Mouse (Mus musculus) midbrain, embryonic 11.5 days (tissue): Measurements from ENCODE around the gene Dnaic1. TPM values are rescaled to one million over a fixed set of nuclear protein-coding genes. Genes with fewer than 3 reads are reported as not detected.

Experiments
- ATAC-seq: fragments of 200-750 bp; cut with Nextera tagmentation; 2 replicates; pipeline ENCODE4 v1.8.0; 2017; ENCODE audit warnings: moderate TSS enrichment, moderate library complexity; ENCODE audit not compliant: low FRiP score
- DNase-seq: peaks from one replicate; pipeline ENCODE4 v3.0.0; 2015; ENCODE audit warnings: low spot score; ENCODE audit errors: missing footprints
- H3K27ac ChIP-seq: fragments of 300-500 bp; sonication (generic); 2 replicates; pipeline ENCODE4 v1.5.1; 2014; ENCODE audit warnings: low read depth, low read length
- H3K27me3 ChIP-seq: fragments of 300-500 bp; sonication (generic); 2 replicates; pipeline ENCODE4 v1.6.1; 2014; ENCODE audit warnings: mild to moderate bottlenecking, low read length, moderate library complexity, mixed read lengths; ENCODE audit not compliant: control insufficient read depth, insufficient read depth
- H3K36me3 ChIP-seq: fragments of 300-500 bp; sonication (generic); 2 replicates; pipeline ENCODE4 v1.6.1; 2014; ENCODE audit warnings: mild to moderate bottlenecking, low read length, moderate library complexity, mixed read lengths; ENCODE audit not compliant: control insufficient read depth, insufficient read depth
- H3K4me1 ChIP-seq: fragments of 300-500 bp; sonication (generic); 2 replicates; pipeline ENCODE4 v1.6.1; 2014; ENCODE audit warnings: low read length; ENCODE audit not compliant: control insufficient read depth, insufficient read depth
- H3K4me2 ChIP-seq: fragments of 300-500 bp; sonication (generic); 2 replicates; pipeline ENCODE4 v1.6.1; 2014; ENCODE audit warnings: mild to moderate bottlenecking, moderate library complexity
- H3K4me3 ChIP-seq: fragments of 300-500 bp; sonication (generic); 2 replicates; pipeline ENCODE4 v1.5.1; 2014; ENCODE audit warnings: low read depth, low read length
- H3K9ac ChIP-seq: fragments of 300-500 bp; sonication (generic); 2 replicates; pipeline ENCODE4 v1.6.1; 2014; ENCODE audit warnings: low read length
- H3K9me3 ChIP-seq: fragments of 300-500 bp; sonication (generic); 2 replicates; pipeline ENCODE4 v1.6.1; 2016; ENCODE audit warnings: low read length; ENCODE audit not compliant: control insufficient read depth
- WGBS: fragments of 180-500 bp; shearing (Covaris S2); extraction: QIAGEN DNeasy Blood & Tissue Kit; methylation state at CpG from one replicate; pipeline ENCODE4 v1.1.7; 2014; 5-methylcytosine and 5-hydroxymethylcytosine counted together
- polyA plus RNA-seq: library from polyadenylated mRNA; unstranded; fragments of >200 nt; fragmentation: Nextera tagmentation; extraction: Ambion mirVana; gene quantifications from 2 replicates; pipeline ENCODE4 v1.2.1, GENCODE M21; 2014

The Dnaic1 gene
- polyA plus RNA-seq, 1 experiment from 2014 or later, result 1.9 TPM

DNA sequence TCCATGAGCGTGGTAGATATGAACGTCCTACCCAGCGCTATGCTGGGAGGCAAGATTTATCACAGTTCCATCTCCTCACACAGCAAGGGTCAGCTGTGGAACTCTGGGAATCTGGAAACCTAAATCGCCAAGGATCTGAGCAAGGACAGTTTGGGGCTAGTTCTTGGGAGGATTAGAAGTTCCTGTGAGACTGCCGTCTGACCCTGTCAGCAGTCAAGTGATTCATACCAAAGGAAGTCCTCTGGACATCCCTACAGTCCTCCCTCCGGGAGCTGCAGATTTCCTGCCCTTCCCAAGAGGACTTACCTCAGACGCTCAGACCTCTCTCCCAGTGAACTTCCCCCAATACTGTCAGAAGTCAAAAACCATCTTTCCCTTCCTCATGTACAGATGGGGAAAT lies 66.8 kb downstream of the Dnaic1 start:
- Histone ChIP-seq H3K4me3 (no peak overlapping the region), H3K27ac (no peak overlapping the region), H3K9ac (no peak overlapping the region), H3K4me1 (peaks cover 51% of the 10 kb centered on the region), H3K27me3 (peaks cover 2% of the 10 kb centered on the region; the same call in 1 of the 2 replicates), H3K9me3 (no peaks in the 10 kb centered on the region), H3K36me3 (no peaks in the 10 kb centered on the region), H3K4me2 (no peak overlapping the region)
- ATAC-seq, result no peak
- WGBS, result 50% methylated on average over 7 of the region's 7 CpGs
- no peak for DNase-seq

DNA sequence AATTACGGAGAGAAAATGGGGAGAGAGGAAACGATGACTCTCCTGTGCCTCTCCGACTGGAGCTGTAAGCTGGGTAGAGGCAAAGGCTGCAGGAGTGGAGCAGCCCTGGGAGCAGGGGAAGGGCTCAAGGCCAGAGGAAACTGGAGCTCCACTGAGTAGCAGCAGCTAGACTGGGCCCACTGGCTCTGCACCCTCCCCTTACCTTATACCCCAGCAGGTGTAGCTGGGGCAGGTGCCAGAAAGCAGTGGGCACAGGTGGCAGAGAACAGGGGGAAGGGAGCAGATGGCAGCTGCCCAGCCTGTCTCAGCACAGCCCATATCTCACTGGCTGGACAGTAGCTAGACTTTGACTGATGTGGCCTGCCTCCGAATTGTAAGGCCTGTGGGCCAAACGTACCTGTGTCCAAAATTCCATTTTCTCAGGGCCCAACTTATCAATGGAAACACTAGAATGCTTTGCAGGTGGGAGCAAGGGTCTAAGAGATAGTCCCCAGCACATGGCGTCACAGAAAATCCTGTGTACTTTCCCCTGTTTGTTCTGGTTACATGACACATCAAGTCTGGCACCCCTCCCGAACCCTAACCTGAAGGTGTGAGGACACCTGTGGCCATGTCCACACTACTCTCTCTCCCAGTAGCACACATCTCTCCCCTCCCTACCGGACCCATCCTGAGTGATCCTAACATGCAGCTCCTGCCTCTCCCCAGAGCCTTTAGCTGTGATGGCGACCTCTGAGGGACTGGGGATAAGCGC lies 67.5 kb downstream of the Dnaic1 start:
- no peak overlapping the region for H3K27ac ChIP-seq
- peak; percentile 81 for DNase-seq
- peaks cover 2% of the 10 kb centered on the region; the same call in 1 of the 2 replicates for H3K27me3 ChIP-seq
- H3K4me1 ChIP-seq, result peaks cover 44% of the 10 kb centered on the region
- WGBS, result 88% methylated on average over 10 of the region's 10 CpGs
- no peaks in the 10 kb centered on the region for H3K36me3 ChIP-seq
- ATAC-seq, result no peak
- no peak overlapping the region for H3K4me2 ChIP-seq
- no peak overlapping the region for H3K9ac ChIP-seq
- H3K9me3 ChIP-seq, result no peaks in the 10 kb centered on the region
- no peak overlapping the region for H3K4me3 ChIP-seq

DNA sequence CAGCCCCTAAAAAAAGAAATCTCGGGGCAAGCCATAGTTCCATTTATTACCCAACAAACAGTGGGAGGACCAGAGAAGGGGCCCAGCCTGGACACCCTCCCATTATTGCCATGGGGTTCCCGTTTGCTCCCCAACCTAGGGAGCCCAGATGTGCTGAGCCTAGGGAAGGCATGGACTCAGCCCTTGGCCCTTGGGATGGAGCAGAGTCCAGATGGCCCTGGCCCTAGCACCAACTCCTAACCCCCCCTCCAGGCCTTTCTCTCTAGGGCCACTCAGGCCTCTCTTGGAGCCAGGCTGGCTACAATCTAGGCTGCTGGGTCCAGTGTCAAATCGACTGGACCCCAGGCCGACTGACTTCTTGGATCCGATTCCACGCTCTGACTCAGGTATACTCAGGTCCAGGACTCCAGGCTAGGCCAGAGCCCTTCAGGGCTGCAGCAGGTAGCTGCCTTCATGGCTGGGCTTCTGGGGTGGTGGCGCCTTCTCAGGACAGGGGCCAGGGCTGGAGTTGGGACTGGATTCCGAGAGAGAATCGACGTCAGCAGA lies 68.7 kb downstream of the Dnaic1 start:
- no peak overlapping the region for H3K27ac ChIP-seq
- DNase-seq (peak; percentile 81), ATAC-seq (no peak)
- H3K4me1 ChIP-seq, result peaks cover 39% of the 10 kb centered on the region
- H3K36me3 ChIP-seq, result no peaks in the 10 kb centered on the region
- H3K4me3 ChIP-seq, result no peak overlapping the region
- H3K9ac ChIP-seq, result no peak overlapping the region
- WGBS, result 90% methylated on average over 10 of the region's 10 CpGs
- H3K27me3 ChIP-seq, result peaks cover 2% of the 10 kb centered on the region; the same call in 1 of the 2 replicates
- no peaks in the 10 kb centered on the region for H3K9me3 ChIP-seq
- H3K4me2 ChIP-seq, result no peak overlapping the region; the same call in 1 of the 2 replicates

DNA sequence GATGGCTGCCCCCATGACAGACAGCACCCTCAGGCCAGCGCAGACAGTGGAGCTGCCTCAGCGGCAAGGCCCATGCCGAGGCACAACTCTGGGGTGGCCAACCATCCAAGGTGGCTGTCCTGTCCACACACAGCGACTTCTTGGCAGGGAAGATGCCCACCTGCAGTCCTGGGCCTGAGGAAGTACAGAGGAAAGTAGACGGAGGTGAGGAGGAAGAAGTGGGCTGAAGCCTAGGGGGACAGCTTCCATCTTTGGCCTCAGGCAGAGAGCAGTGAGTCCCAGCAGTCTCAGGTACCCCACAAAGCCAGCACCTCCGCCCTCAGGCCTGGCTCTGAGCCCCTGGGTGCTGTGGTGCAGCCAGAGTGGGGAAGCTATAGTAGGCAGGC lies 69.2 kb downstream of the Dnaic1 start:
- DNase-seq (no peak), ATAC-seq (no peak; the same call in 1 of the 2 replicates)
- H3K36me3 ChIP-seq, result no peaks in the 10 kb centered on the region
- no peak overlapping the region for H3K27ac ChIP-seq
- H3K9me3 ChIP-seq, result no peaks in the 10 kb centered on the region
- peaks cover 2% of the 10 kb centered on the region; the same call in 1 of the 2 replicates for H3K27me3 ChIP-seq
- peak overlapping the region; percentile 67 for H3K4me3 ChIP-seq
- H3K4me2 ChIP-seq, result peak overlapping the region; percentile 55
- 70% methylated on average over 6 of the region's 6 CpGs for WGBS
- peaks cover 39% of the 10 kb centered on the region for H3K4me1 ChIP-seq
- H3K9ac ChIP-seq, result peak overlapping the region; percentile 97

DNA sequence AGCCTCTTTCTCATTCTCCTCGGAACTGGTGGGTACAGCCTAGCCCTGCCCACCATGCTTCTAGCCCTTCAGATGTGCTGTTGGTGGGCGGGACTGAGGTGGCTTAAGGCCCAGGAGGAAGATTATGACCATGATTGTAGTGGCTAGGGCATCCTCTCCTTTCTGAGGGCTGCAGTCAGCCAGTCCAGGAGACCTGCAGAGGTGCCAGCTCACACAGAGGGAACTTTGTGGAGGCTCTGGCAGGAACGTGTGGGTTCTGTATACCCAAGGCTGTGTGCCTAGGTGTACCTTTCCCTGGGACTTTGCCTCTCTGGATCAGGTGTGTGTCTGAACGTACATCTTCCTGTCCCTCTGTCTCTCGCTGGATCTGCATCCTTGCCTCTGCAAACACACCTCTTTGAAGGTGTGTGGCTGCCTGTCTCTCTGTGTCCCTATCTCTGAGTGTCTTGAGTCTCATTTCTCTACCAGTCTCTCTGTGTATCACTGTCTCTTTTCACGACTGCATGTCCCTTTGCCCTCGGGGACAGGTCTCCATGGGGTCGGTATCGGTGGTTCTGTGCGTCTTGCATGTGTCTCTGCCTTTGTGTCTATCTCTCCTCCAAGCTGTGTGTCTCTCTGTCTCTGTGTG lies 69.8 kb downstream of the Dnaic1 start:
- H3K4me2 ChIP-seq, result peak overlapping the region; percentile 55
- peak; percentile 95 for DNase-seq
- H3K9ac ChIP-seq, result peak overlapping the region; percentile 97
- WGBS, result 7% methylated on average over 10 of the region's 10 CpGs
- H3K27ac ChIP-seq, result no peak overlapping the region
- ATAC-seq, result no peak
- no peaks in the 10 kb centered on the region for H3K9me3 ChIP-seq
- H3K4me3 ChIP-seq, result peak overlapping the region; percentile 67
- H3K36me3 ChIP-seq, result no peaks in the 10 kb centered on the region
- peaks cover 2% of the 10 kb centered on the region; the same call in 1 of the 2 replicates for H3K27me3 ChIP-seq
- peaks cover 34% of the 10 kb centered on the region for H3K4me1 ChIP-seq

DNA sequence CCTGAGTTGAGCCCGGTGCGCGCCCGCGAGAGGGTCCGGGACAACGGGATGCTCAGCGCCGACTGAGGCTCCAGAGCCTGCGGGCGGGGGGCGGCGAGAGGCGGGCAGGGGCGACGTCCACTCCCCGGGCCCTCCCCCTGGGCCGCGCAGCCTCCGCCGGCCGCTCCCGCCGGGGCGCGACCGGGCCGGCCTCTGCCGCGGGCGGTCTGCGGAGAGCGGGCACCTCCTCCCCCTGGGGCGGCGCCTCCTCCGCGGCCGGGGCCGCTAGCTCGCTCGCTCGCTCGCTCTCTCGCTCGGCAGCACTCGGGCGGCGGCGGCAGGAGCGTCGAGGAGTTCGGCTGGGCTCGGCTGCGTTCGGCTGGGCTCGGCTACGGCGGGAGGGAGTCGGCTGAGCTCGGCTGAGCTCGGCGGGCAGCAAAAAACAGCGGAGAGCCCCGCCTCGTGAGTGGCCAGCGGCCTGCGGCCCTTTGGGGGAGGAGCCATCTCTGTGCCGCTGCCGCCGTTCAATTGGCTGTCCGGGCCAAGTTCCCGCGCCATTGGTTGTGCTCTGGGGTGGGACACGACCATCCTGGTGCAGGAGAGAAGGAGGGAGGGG lies 70.4 kb downstream of the Dnaic1 start, which contains the start of gene Enho:
Gene Enho, minus strand, starts transcription at position 412 of the 595 bp plus-strand sequence.
- H3K4me1 ChIP-seq, result peaks cover 30% of the 10 kb centered on the region
- peak within 1 kb of the TSS; percentile 67 for H3K4me3 ChIP-seq
- H3K36me3 ChIP-seq, result no peaks in the 10 kb centered on the region
- no peaks in the 10 kb centered on the region for H3K9me3 ChIP-seq
- DNase-seq, result peak; percentile 99
- under 1% methylated on average over 65 of the region's 74 CpGs for WGBS
- H3K27ac ChIP-seq, result peak within 1 kb of the TSS; percentile 77
- peak; percentile 96 for ATAC-seq
- peaks cover 2% of the 10 kb centered on the region; the same call in 1 of the 2 replicates for H3K27me3 ChIP-seq
- H3K4me2 ChIP-seq, result peak within 1 kb of the TSS; percentile 55
- peak within 1 kb of the TSS; percentile 97 for H3K9ac ChIP-seq

DNA sequence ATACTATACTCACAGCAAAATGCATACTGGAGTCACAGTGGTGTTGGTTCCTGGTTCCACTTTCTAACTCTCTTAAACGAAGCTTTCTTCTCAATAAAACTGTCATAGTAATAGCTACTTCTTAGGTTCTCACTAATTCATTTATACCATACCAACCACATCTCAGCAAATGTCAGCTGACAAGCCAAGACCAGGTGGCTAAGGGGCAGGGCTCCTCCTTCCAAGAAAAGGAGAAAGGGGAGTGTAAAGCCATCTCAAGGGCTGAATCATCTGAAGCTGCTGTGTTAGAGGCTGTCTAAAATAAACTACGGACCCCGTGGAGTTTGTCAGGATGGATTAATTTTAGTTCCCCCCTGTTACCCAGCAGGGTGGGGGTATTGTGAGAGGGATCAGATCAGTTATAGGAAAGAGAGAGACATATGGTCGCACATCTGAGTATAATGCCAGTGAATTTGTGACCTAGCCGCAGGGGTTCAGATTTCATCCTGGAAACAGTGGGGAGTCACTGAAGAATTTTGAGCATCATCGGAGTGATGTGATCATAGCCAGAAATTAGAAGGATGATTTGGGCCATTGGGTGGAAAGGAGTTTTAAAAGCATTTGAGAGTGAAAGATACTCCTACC lies 71.7 kb downstream of the Dnaic1 start:
- H3K9me3 ChIP-seq, result no peaks in the 10 kb centered on the region
- no peak overlapping the region for H3K4me2 ChIP-seq
- DNase-seq, result peak; percentile 79
- H3K36me3 ChIP-seq, result no peaks in the 10 kb centered on the region
- H3K27ac ChIP-seq, result no peak overlapping the region
- no peak overlapping the region for H3K4me3 ChIP-seq
- WGBS, result 84% methylated on average over 6 of the region's 6 CpGs
- H3K9ac ChIP-seq, result no peak overlapping the region
- no peak for ATAC-seq
- peaks cover 21% of the 10 kb centered on the region for H3K4me1 ChIP-seq
- H3K27me3 ChIP-seq, result peaks cover 2% of the 10 kb centered on the region; the same call in 1 of the 2 replicates

DNA sequence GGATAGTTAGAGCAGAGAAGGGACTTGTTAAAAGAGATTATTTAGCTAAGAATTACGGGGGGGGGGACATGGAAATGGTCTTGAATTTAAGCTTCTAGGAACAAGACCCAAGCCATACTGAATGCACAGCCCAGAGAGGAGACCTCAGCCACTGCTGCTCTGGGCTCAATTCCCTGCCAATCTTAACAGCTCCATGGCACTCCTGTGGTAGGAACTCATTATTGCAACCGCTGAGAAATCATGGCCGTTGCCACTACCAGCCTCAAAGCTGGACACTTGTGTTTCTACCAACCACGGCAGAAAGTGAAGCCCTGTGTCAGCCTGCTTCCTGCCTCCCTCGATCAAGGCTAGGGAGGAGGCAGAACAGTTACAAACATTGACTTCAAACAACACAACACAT lies 75.9 kb downstream of the Dnaic1 start:
- Histone ChIP-seq H3K9ac (no peak overlapping the region), H3K36me3 (no peaks in the 10 kb centered on the region), H3K4me3 (no peak overlapping the region), H3K4me1 (peaks cover 9% of the 10 kb centered on the region), H3K27ac (no peak overlapping the region), H3K4me2 (no peak overlapping the region), H3K9me3 (no peaks in the 10 kb centered on the region), H3K27me3 (no peaks in the 10 kb centered on the region)
- 30% methylated on average over 5 of the region's 5 CpGs for WGBS
- DNase-seq (no peak), ATAC-seq (peak; percentile 38; the same call in 1 of the 2 replicates)
